Mouse (Mus musculus) erythroblast, embryonic 14.5 days (primary cell): Measurements from ENCODE around the gene 2810459M11Rik. TPM values are rescaled to one million over a fixed set of nuclear protein-coding genes. Genes with fewer than 3 reads are reported as not detected.
A peak's percentile ranks its signal among the peaks of the same experiment; 100 is the strongest.

Source experiments
- H3K27me3 ChIP-seq: 2 replicates; pipeline ENCODE4 v1.6.1; 2012; ENCODE audit warnings: inconsistent platforms; ENCODE audit not compliant: control insufficient read depth
- H3K36me3 ChIP-seq: 2 replicates; pipeline ENCODE4 v1.6.1; 2012; ENCODE audit warnings: mild to moderate bottlenecking, inconsistent platforms; ENCODE audit not compliant: control insufficient read depth
- H3K4me1 ChIP-seq: 2 replicates; pipeline ENCODE4 v1.6.1; 2012; ENCODE audit warnings: inconsistent platforms; ENCODE audit not compliant: control insufficient read depth
- H3K4me3 ChIP-seq: replicated peaks from 2 replicates; pipeline ENCODE3; 2012; ENCODE audit warnings: moderate library complexity, mild to moderate bottlenecking, inconsistent platforms
- H3K9me3 ChIP-seq: 2 replicates; pipeline ENCODE4 v1.6.1; 2012; ENCODE audit warnings: low read length, inconsistent platforms, mixed read lengths; ENCODE audit not compliant: control insufficient read depth
- GATA1 ChIP-seq: IDR thresholded peaks from 2 replicates; pipeline ENCODE4 v1.6.1; 2012; ENCODE audit warnings: low read length, inconsistent platforms, mixed read lengths
- TAL1 ChIP-seq: IDR thresholded peaks from 3 replicates; pipeline ENCODE4 v1.6.1; 2012; ENCODE audit warnings: low read length, inconsistent platforms, mixed read lengths
- polyA plus RNA-seq: library from polyadenylated mRNA; stranded (reverse); fragments of >175 nt; gene quantifications from 2 replicates; pipeline ENCODE4 v1.2.3, GENCODE M21; 2012

2810459M11Rik gene
- polyA plus RNA-seq, 1 experiment: 0.03 TPM

- peaks cover 50% of the 10 kb centered on the region for H3K27me3 ChIP-seq
- TF ChIP-seq GATA1: no peak
- no peak for TF ChIP-seq TAL1
- H3K36me3 ChIP-seq: no peaks in the 10 kb centered on the region; the same call in 1 of the 2 replicates
- H3K4me1 ChIP-seq: no peaks in the 10 kb centered on the region
- H3K9me3 ChIP-seq: no peaks in the 10 kb centered on the region; the same call in 1 of the 2 replicates
- peak overlapping the region; percentile 28 for H3K4me3 ChIP-seq
These were observed 27.2 kb upstream of the 2810459M11Rik start for GRCm38 (mm10) chr1:86018235-86019055.

GRCm38 (mm10) chr1:86021365-86021989 is 24.2 kb upstream of the 2810459M11Rik start:
- H3K4me3 ChIP-seq: no peak overlapping the region
- TF ChIP-seq TAL1: no peak
- H3K36me3 ChIP-seq: no peaks in the 10 kb centered on the region
- H3K27me3 ChIP-seq: peaks cover 46% of the 10 kb centered on the region
- H3K9me3 ChIP-seq: no peaks in the 10 kb centered on the region; the same call in 1 of the 2 replicates
- no peaks in the 10 kb centered on the region for H3K4me1 ChIP-seq

DNA sequence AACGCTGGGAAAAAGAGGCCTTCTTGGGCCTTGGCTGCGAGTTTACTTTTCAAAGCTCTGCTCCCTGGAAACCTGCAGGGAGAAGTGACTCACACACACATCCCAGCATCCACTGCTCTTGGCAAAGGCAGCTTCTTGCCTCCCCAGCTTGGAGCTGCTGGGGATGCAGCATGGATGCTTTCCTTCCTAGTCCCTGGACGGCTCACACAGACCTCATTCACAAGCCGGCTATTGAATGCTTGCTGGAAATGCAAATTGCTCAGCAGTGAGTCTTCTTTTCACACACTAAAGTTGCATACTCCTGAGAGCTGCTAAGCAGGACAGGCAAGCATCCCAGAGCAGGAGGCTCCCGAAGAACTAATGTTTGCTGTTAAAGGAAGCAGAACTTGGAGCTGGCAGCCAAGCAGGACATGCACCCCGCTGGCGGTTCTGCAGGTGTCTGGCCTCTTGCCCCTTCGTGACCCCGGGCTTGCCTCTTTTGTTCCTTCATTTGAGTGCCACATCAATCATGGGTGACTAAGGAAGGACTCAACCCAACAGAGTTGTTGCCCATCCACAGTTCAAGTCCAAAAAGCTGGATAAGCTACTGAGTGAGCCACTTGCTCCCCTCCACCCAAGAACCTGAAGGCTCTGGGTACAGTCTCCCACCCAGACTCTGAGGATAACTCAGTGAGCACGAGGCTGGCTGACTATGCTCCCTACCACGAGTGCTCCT is 13.2 kb upstream of the 2810459M11Rik start:
- Histone ChIP-seq H3K4me1 (no peaks in the 10 kb centered on the region), H3K36me3 (no peaks in the 10 kb centered on the region), H3K4me3 (no peak overlapping the region), H3K9me3 (no peaks in the 10 kb centered on the region), H3K27me3 (no peaks in the 10 kb centered on the region)
- no peak for TF ChIP-seq TAL1
- TF ChIP-seq GATA1: no peak

DNA sequence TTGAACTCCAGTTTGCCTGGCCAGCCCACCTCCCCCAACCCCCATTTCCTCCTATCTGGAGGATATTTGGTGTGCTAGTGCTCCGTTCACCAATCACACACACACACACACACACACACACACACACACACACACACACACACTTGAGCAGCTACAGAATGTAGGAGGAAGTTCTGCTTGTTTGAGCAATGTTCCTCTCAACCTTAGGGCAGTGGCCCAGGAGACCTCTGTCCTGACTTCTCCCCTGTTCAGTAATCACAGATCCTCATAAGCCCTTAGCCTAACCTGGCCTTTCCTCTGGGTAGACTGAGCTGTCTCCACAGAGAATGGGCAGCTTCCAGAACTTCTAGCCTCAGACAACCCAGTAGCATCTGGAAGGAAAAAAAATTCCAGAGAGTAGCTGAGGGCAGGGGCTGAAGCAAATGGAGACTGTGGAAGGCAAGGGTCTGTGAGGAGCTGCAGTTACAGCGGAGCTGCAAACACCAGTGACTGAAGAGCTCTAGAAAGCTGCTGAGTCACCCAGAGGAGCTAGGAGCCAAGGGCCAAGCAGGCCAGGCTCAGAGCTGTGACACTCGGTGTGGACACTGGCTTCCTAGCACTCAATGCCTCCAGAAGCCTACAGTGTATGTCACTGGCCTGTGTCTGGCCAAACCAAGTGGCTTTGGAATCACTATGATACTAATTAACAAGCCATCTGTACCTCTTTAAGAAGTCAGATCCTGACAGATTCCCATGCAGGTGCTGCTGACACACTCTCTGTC is 7.3 kb upstream of the 2810459M11Rik start:
- Histone ChIP-seq H3K4me1 (no peaks in the 10 kb centered on the region), H3K9me3 (no peaks in the 10 kb centered on the region), H3K4me3 (no peak overlapping the region), H3K27me3 (peaks cover 10% of the 10 kb centered on the region), H3K36me3 (no peaks in the 10 kb centered on the region)
- TF ChIP-seq GATA1 (no peak), TAL1 (no peak)

GRCm38 (mm10) chr1:86040131-86040530 is 5.5 kb upstream of the 2810459M11Rik start:
- peaks cover 28% of the 10 kb centered on the region for H3K27me3 ChIP-seq

GRCm38 (mm10) chr1:86040817-86041216 is 4.8 kb upstream of the 2810459M11Rik start:
- no peak for TF ChIP-seq TAL1
- no peak for TF ChIP-seq GATA1
- Histone ChIP-seq H3K27me3 (peaks cover 35% of the 10 kb centered on the region), H3K4me3 (no peak overlapping the region), H3K4me1 (no peaks in the 10 kb centered on the region), H3K9me3 (no peaks in the 10 kb centered on the region; the same call in 1 of the 2 replicates), H3K36me3 (no peaks in the 10 kb centered on the region)

More at GRCm38 (mm10) chr1:86040131-86040530, 5.5 kb upstream of the 2810459M11Rik start:
- no peak overlapping the region for H3K4me3 ChIP-seq
- TF ChIP-seq GATA1 (no peak), TAL1 (no peak)
- no peaks in the 10 kb centered on the region for H3K36me3 ChIP-seq
- no peaks in the 10 kb centered on the region for H3K4me1 ChIP-seq
- H3K9me3 ChIP-seq: no peaks in the 10 kb centered on the region; the same call in 1 of the 2 replicates

GRCm38 (mm10) chr1:86045056-86045455 is 607 bp upstream of the 2810459M11Rik start:
- no peak overlapping the region for H3K4me3 ChIP-seq
- peaks cover 69% of the 10 kb centered on the region for H3K27me3 ChIP-seq
- TF ChIP-seq GATA1 (no peak), TAL1 (no peak)
- H3K9me3 ChIP-seq: peaks cover 7% of the 10 kb centered on the region; the same call in 1 of the 2 replicates
- no peaks in the 10 kb centered on the region for H3K4me1 ChIP-seq
- no peaks in the 10 kb centered on the region; the same call in 1 of the 2 replicates for H3K36me3 ChIP-seq

GRCm38 (mm10) chr1:86046833-86047563 is 1.3 kb downstream of the 2810459M11Rik start:
- TF ChIP-seq TAL1 (no peak), GATA1 (no peak)
- Histone ChIP-seq H3K4me1 (no peaks in the 10 kb centered on the region), H3K36me3 (no peaks in the 10 kb centered on the region; the same call in 1 of the 2 replicates), H3K27me3 (peaks cover 73% of the 10 kb centered on the region), H3K9me3 (peaks cover 7% of the 10 kb centered on the region; the same call in 1 of the 2 replicates), H3K4me3 (peak overlapping the region; percentile 57)
